Mouse (Mus musculus) hindbrain, embryonic 10.5 days (tissue): Measurements from ENCODE around the gene Ttyh1. TPM values are rescaled to one million over a fixed set of nuclear protein-coding genes. Genes with fewer than 3 reads are reported as not detected.

Experiments used
- DNase-seq: peaks from one replicate; pipeline ENCODE4 v3.0.0-alpha.2; 2017; ENCODE audit warnings: low spot score
- H3K27ac ChIP-seq: fragments of 300-500 bp; sonication (generic); 2 replicates; pipeline ENCODE4 v1.5.1; 2016; ENCODE audit warnings: mild to moderate bottlenecking, moderate library complexity
- H3K27me3 ChIP-seq: fragments of 300-500 bp; sonication (generic); 2 replicates; pipeline ENCODE4 v1.6.1; 2016; ENCODE audit warnings: mild to moderate bottlenecking; ENCODE audit not compliant: poor library complexity, insufficient read depth, severe bottlenecking
- H3K36me3 ChIP-seq: fragments of 300-500 bp; sonication (generic); 2 replicates; pipeline ENCODE4 v1.6.1; 2016; ENCODE audit warnings: mild to moderate bottlenecking, moderate library complexity
- H3K4me1 ChIP-seq: fragments of 300-500 bp; sonication (generic); replicated peaks from 2 replicates; pipeline ENCODE4 v1.6.1; 2016; ENCODE audit warnings: mild to moderate bottlenecking
- H3K4me3 ChIP-seq: fragments of 300-500 bp; sonication (generic); 2 replicates; pipeline ENCODE4 v1.5.1; 2016; ENCODE audit warnings: mild to moderate bottlenecking, moderate library complexity
- H3K9me3 ChIP-seq: fragments of 300-500 bp; sonication (generic); 2 replicates; pipeline ENCODE4 v1.6.1; 2016; ENCODE audit warnings: mild to moderate bottlenecking, moderate library complexity
- WGBS: fragments of 180-500 bp; shearing (Covaris S2); methylation state at CpG from one replicate; pipeline ENCODE4 v1.1.7; 2016; 5-methylcytosine and 5-hydroxymethylcytosine counted together
- polyA plus RNA-seq: library from polyadenylated mRNA; unstranded; fragments of >200 nt; fragmentation: Nextera tagmentation; extraction: Ambion mirVana; gene quantifications from 2 replicates; pipeline ENCODE4 v1.2.1, GENCODE M21; 2016

Gene Ttyh1
- polyA plus RNA-seq, 1 experiment from 2014 or later = 67.4 TPM

DNA sequence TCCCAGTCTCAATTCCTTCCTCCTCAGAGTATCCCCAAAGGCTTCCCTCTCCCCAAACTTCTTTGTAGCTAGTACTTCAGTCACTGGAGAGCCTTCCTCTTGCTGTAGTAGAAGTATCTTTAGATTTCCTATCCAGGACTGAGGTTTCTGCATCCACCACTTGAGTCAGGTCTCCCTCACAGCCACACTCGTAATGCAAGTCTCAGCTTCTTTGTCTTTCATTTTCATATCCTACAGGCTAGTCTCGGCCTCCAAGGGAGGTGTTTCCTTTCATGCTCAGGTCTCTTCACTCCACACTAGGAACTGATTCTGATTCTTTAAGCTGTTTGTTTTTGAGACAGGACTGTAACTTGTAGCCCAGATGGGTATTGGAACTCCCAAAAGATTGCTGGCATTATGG, 19.0 kb downstream of the Ttyh1 start:
- DNase-seq = no peak
- Histone ChIP-seq H3K27me3 (no peaks in the 10 kb centered on the region), H3K4me1 (peaks cover 18% of the 10 kb centered on the region), H3K9me3 (no peaks in the 10 kb centered on the region), H3K27ac (no peak overlapping the region), H3K4me3 (peak overlapping the region; percentile 81), H3K36me3 (peaks cover 60% of the 10 kb centered on the region)
- WGBS = 93% methylated on average over 2 of the region's 2 CpGs

DNA sequence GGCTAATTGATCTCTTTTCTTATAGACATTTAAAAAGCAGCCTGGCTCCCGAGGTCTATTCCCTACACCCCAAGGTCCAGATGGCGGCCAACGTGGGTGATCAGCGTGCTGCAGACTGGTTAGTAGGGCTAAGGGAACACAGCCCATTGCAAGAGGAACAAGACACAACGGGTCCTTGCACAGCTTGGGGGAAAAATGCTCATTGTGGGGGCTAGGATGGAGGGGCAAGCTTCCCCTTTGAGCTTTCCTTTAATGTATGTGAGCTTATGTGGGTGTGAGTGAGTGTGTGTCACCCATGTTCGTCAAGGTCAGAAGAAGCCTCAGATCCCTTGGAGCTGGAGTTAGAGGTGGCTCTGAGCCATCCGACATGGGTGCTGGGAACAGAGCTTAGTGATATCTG, 19.5 kb downstream of the Ttyh1 start:
- peaks cover 60% of the 10 kb centered on the region for H3K36me3 ChIP-seq
- peaks cover 18% of the 10 kb centered on the region for H3K4me1 ChIP-seq
- no peaks in the 10 kb centered on the region for H3K27me3 ChIP-seq
- 90% methylated on average over 7 of the region's 7 CpGs for WGBS
- DNase-seq = no peak
- H3K4me3 ChIP-seq = 0 out of 2 replicates have a peak overlapping the region, but pooled peaks have one; percentile 81
- no peaks in the 10 kb centered on the region for H3K9me3 ChIP-seq
- no peak overlapping the region for H3K27ac ChIP-seq

DNA sequence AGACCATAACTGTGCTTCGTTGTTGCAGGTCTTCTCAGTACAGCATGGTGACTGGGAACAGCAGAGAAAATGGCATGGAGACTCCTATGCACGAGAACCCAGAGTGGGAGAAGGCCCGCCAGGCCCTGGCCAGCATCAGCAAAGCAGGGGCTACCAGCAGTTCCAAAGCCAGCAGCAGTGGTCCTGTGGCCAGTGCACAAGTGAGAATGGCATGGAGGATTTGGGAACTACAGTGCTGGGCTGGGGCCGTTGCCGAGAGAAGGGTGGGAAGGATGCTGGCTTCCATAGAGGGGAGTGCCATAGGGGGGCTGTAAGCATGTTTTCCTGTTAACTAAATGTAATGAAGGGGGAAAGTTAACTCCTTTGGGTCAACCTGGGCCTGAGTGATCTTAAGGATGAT, 20.2 kb downstream of the Ttyh1 start:
- H3K36me3 ChIP-seq = peaks cover 62% of the 10 kb centered on the region
- H3K27ac ChIP-seq = no peak overlapping the region
- H3K4me1 ChIP-seq = peaks cover 18% of the 10 kb centered on the region
- H3K27me3 ChIP-seq = no peaks in the 10 kb centered on the region
- no peaks in the 10 kb centered on the region for H3K9me3 ChIP-seq
- no peak for DNase-seq
- no peak overlapping the region for H3K4me3 ChIP-seq
- whole genome bisulfite sequencing = 91% methylated on average over 5 of the region's 5 CpGs

DNA sequence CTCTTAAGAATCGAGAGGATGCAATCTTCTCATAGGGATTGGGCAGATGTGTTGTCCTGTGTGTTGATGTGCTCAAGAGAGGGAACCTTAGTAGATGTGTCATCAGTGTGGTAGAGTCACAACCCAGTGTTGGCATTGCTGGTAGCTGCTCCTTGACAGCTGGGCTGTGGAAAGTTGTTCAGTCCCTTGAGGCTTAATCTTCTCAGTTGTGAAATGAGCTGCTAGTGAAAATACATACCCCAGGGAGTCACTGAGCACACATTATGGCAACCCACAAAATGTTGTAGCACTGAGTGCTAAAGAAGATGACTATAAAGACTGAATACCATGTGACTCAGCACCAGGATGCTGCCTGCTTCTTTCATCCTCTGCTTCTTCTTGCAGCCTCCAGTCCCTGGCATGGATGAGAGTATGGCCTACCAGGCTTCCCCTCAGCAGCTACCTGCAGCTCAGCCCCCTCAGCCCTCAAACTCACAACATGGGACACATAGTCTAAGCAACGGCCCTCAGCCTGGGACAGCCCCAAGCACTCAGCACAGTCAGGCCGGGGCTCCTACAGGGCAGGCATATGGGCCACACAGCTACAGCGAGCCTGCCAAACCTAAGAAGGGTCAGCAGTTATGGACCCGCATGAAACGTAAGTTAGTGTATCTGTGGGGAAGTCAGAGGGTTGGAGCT, 22.6 kb downstream of the Ttyh1 start:
- Histone ChIP-seq H3K9me3 (no peaks in the 10 kb centered on the region), H3K27me3 (no peaks in the 10 kb centered on the region), H3K4me1 (peaks cover 10% of the 10 kb centered on the region), H3K27ac (no peak overlapping the region), H3K4me3 (no peak overlapping the region), H3K36me3 (peaks cover 86% of the 10 kb centered on the region)
- no peak for DNase-seq
- 95% methylated on average over 6 of the region's 6 CpGs for WGBS

DNA sequence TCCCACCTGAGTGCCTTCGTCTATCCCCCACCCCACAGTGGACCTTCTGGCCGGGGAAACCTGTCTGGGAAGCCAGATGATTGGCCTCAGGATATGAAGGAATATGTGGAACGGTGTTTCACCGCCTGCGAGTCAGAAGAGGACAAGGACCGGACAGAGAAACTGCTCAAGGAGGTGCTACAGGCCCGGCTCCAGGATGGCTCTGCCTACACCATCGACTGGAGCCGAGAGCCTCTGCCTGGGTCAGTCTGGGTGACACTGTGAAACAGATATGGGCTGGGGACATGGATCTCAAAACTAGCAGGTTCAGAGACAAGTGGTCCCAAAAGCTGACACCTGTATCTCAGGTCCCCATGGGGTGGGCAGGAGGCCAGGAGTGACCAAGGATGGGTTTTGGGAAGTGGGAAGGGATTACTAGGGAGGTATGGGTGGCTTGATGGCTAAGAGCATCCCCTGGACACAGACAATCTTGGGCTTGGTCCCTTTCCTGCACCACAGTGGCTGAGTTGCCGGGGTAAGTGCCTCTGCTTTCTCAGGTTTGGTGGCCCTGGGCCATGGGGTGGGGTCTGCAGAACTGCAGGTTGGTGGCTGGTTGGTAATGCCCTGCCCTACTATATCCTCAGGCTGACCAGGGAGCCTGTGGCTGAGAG, 23.7 kb downstream of the Ttyh1 start:
- peaks cover 8% of the 10 kb centered on the region for H3K4me1 ChIP-seq
- H3K36me3 ChIP-seq = peaks cover 97% of the 10 kb centered on the region
- no peaks in the 10 kb centered on the region for H3K27me3 ChIP-seq
- DNase-seq = no peak
- H3K9me3 ChIP-seq = no peaks in the 10 kb centered on the region
- WGBS = 98% methylated on average over 10 of the region's 10 CpGs
- no peak overlapping the region for H3K4me3 ChIP-seq
- H3K27ac ChIP-seq = no peak overlapping the region

DNA sequence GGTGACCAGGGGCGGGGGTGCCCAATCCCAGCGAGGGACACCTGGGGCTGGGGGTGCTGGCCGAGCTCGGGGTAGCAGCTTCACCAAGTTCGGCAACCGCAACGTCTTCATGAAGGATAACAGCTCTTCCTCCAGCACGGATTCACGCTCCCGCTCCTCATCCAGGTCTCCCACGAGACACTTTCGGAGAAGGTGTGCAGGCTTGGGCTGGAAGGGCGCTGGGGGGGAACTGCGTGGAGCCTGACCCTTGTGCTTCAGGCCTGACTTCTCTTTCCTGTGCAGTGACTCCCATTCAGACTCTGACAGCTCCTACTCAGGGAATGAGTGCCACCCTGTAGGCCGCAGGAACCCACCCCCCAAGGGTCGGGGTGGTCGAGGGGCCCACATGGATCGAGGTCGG, 24.3 kb downstream of the Ttyh1 start:
- WGBS = 94% methylated on average over 19 of the region's 19 CpGs
- no peak overlapping the region for H3K27ac ChIP-seq
- peaks cover 7% of the 10 kb centered on the region for H3K4me1 ChIP-seq
- H3K36me3 ChIP-seq = peaks cover 98% of the 10 kb centered on the region
- no peak overlapping the region for H3K4me3 ChIP-seq
- no peak for DNase-seq
- no peaks in the 10 kb centered on the region for H3K9me3 ChIP-seq
- no peaks in the 10 kb centered on the region for H3K27me3 ChIP-seq

DNA sequence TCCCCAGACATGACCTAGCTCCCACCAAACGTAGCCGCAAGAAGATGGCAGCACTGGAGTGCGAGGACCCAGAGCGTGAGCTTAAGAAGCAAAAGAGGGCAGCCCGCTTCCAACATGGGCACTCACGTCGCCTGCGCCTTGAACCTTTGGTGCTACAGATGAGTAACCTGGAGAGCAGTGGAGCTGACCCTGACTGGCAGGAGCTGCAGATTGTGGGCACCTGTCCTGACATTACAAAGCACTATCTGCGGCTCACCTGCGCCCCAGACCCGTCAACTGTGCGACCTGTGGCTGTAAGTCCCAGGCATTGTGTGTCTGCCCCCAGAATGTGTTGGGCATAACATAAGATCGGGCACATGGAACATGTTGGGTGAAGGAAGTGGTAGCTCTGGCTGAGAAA, 24.8 kb downstream of the Ttyh1 start:
- H3K4me1 ChIP-seq = peaks cover 10% of the 10 kb centered on the region
- 93% methylated on average over 13 of the region's 13 CpGs for WGBS

DNA sequence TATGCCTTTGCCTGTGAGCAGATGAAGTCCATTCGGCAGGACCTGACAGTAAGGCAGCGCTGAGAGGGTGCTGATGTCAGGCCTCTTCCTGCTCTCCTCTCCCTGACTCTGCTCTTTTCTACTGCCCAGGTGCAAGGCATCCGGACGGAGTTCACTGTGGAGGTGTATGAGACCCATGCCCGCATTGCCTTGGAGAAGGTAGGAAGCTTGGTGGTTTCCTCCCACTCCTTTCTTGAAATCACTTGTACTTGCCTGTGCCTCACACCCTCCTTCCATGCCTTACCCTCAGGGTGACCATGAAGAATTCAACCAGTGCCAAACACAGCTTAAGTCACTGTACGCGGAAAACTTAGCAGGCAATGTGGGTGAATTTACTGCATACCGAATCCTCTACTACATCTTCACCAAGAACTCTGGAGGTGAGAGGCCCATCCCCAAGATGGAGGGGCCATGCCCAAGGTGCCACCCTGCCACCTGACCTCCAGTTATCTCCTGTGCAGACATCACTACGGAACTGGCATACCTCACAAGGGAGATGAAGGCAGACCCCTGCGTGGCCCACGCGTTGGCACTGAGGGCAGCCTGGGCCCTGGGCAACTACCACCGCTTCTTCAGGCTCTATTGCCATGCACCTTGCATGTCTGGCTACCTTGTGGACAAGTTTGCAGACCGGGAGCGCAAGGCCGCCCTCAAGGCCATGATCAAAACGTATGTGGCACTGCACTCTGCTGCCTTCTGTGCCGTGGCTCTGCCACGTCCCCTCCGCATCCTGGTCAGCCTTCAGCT, 25.8 kb downstream of the Ttyh1 start:
- 95% methylated on average over 20 of the region's 20 CpGs for WGBS
- no peak overlapping the region for H3K27ac ChIP-seq

More for the DNA sequence above, 24.8 kb downstream of the Ttyh1 start:
- H3K27me3 ChIP-seq = no peaks in the 10 kb centered on the region
- H3K9me3 ChIP-seq = no peaks in the 10 kb centered on the region
- peaks cover 93% of the 10 kb centered on the region for H3K36me3 ChIP-seq
- H3K27ac ChIP-seq = no peak overlapping the region
- no peak overlapping the region for H3K4me3 ChIP-seq
- no peak for DNase-seq

DNA sequence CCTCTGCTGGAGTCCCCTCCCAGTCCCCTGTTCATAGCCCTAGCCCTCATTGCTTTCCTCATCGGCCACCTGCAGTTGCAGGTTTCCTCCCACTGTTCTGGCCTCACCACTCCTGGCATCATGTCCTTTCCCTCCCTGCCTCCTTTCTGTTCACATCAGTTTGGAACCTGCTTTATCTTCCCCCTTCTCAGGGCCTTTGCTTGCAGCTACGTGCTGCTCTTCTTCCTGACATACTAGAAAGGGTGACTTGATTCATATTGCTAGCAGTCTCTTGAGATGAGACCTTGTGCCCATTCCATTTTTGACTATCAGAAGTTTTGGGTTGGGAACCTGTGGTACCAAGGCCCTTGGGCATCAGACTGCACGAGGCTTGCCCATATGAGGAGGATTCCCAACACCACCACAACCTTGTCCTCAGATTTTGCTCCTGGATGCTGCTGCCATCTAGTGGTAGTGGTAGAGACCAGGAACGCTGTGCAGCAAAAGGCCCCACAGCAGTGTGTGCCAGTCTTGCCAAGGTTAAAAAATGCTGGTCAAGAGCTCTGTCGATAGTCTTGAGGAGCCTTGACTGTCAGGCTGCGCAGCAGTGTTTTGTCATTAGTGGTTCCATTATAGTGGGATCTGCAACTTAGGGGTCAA, 26.5 kb downstream of the Ttyh1 start:
- Histone ChIP-seq H3K4me3 (0 out of 2 replicates have a peak overlapping the region, but pooled peaks have one; percentile 2), H3K36me3 (peaks cover 77% of the 10 kb centered on the region), H3K27me3 (peaks cover 8% of the 10 kb centered on the region), H3K4me1 (peaks cover 22% of the 10 kb centered on the region), H3K27ac (no peak overlapping the region), H3K9me3 (no peaks in the 10 kb centered on the region)
- peak; percentile 56 for DNase-seq
- 76% methylated on average over 6 of the region's 6 CpGs for WGBS

More for the DNA sequence above, 25.8 kb downstream of the Ttyh1 start:
- Histone ChIP-seq H3K36me3 (peaks cover 84% of the 10 kb centered on the region), H3K4me3 (0 out of 2 replicates have a peak overlapping the region, but pooled peaks have one; percentile 2), H3K4me1 (peaks cover 15% of the 10 kb centered on the region), H3K27me3 (peaks cover under 1% of the 10 kb centered on the region; the same call in 1 of the 2 replicates), H3K9me3 (no peaks in the 10 kb centered on the region)
- no peak for DNase-seq

DNA sequence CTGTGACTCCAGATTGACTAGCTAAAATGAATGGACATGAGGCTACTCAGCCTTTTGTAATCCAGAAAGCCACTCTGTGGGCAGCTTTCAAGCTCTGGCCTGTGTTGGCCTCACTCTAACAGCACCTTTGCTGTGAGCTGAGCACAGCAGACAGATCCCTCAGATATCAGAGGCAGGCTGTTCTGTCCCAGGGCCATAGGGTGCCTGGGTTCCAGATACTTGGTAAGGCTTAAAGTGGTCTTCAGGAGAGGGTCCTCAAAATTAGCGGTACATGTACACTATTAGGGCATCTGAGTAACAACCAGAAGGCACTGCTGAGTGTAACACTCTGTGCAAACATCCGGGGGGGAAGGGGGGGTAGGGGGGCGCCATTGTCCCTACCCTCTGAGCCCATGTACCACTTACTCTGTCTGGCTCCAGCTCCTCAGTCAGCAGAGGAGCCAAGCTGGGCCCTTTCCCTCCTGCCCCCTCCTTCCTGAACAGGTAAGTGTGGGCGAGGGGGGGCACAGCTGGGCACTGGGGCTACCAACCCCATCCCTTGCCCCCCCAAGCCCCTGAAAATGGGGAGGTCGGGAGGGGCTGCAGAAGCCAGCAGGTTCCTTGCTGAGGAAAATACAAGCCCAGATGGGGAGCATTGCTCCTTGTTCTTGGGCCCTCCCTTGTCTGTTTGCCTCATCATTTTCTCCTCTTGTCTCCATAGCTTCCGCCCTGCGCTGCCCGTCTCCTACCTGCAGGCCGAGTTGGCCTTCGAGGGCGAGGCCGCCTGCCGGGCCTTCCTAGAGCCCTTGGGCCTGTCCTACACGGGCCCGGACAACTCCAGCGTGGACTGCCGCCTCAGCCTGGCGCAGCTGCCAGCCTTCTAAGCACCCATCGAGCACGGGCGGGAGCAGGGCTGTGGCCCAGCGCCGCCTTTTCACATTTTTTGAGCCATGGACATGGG, 27.3 kb downstream of the Ttyh1 start:
- Histone ChIP-seq H3K4me3 (no peak overlapping the region), H3K9me3 (peaks cover 3% of the 10 kb centered on the region; the same call in 1 of the 2 replicates), H3K4me1 (peaks cover 30% of the 10 kb centered on the region), H3K27ac (no peak overlapping the region), H3K36me3 (peaks cover 68% of the 10 kb centered on the region), H3K27me3 (peaks cover 16% of the 10 kb centered on the region)
- WGBS = 94% methylated on average over 23 of the region's 23 CpGs
- no peak for DNase-seq

DNA sequence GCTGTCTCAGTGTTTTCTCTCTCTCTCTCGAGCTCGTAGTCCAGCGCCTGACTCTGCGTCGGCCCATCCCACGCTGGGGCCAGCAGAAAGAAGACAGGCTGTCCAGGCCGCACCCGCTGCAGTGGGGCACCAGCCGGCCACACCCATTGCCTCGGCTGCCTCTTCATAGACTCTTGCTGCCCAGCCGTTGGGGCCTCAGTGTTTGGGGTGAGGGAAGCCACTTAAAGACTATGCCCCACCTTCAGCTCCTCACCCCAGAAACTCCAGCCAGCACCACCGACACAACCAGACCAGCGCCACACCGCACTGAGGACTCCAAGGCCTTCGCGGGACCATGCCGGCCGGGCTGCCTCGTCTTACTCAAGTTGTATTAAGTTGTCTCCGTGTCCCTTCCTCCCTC, 28.2 kb downstream of the Ttyh1 start:
- Histone ChIP-seq H3K27ac (no peak overlapping the region), H3K9me3 (peaks cover 3% of the 10 kb centered on the region; the same call in 1 of the 2 replicates), H3K27me3 (peaks cover 25% of the 10 kb centered on the region), H3K4me3 (no peak overlapping the region), H3K36me3 (peaks cover 60% of the 10 kb centered on the region), H3K4me1 (peaks cover 31% of the 10 kb centered on the region)
- WGBS = 94% methylated on average over 20 of the region's 20 CpGs
- DNase-seq = no peak

DNA sequence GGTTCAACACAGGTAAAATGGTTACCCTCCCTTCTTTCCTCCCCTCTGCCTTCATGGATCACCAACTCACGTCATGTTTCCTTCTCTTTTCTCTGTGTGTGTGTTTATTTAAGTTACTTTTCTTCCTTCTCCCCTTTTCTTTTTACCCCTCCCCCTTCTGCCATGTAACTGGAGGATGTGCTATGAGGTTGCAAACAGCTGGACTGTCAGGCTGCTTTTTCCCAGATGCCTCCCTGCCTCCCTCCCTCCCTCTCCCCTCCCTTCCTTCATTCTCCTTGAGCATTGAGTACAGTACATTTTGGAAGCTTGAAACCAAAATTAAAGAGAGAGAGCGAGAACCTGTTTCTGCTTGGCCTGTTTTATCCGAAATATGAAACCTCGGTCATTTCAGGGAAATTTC, 28.6 kb downstream of the Ttyh1 start:
- Histone ChIP-seq H3K4me1 (peaks cover 31% of the 10 kb centered on the region), H3K4me3 (no peak overlapping the region), H3K27me3 (peaks cover 30% of the 10 kb centered on the region), H3K36me3 (peaks cover 55% of the 10 kb centered on the region), H3K9me3 (peaks cover 3% of the 10 kb centered on the region; the same call in 1 of the 2 replicates), H3K27ac (no peak overlapping the region)
- WGBS = 86% methylated on average over 4 of the region's 4 CpGs
- DNase-seq = no peak
